Comparison of ENCODE assay signal across 25 mouse cellular contexts in the genomic region with DNA sequence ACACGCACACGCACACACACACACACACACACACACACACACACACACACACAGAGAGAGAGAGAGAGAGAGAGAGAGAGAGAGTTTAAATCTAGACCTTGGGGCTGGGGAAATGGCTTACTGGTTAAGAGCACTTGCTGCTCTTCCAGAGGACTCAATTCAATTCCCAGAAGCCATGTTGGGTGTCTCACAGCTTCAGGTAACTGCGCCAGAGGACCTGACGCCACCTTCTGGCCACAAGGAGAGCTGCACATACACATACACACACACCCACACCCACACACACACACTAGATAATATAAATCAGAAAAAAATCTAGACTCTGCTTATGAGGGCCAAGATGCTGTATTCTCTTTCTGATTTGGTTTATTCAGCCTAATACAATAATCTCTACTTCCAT. TPM values are rescaled to one million over a fixed set of nuclear protein-coding genes. Genes with fewer than 3 reads are reported as not detected.
A peak's percentile ranks its signal among the peaks of the same experiment; 100 is the strongest.
DNase-seq lines count a peak whose midpoint lies in the region; ATAC-seq and TF ChIP-seq lines count a peak whose summit lies in the region.
"Had no signal": no experiment of that assay in that cellular context is flagged by ENCODE, and none has a peak within 500 bp of the region (broad histone marks: within the 10 kb centered on the region; RNA-seq: fewer than 3 reads in every experiment).

No protein-coding gene starts in this region.

- no peak overlapping the region for H3K4me2 ChIP-seq in liver, embryonic 14.5 days (ENCODE audit: low read depth)
- H3K4me2 ChIP-seq: embryonic facial prominence, embryonic 15.5 days; heart, embryonic 13.5 days; hindbrain, embryonic 12.5 days; intestine, embryonic 15.5 days had no signal

- no peak overlapping the region for H3K4me3 ChIP-seq in liver, embryonic 14.5 days (ENCODE audit: insufficient read depth in 1 of 2, low read depth in 2 of 2, low read length in 2 of 2)
- no peak overlapping the region for H3K4me3 ChIP-seq in E14TG2a.4 (replicated peaks; ENCODE audit: low read length)
- H3K4me3 ChIP-seq: embryonic facial prominence, embryonic 15.5 days; erythroblast, embryonic 14.5 days; forebrain, embryonic 10.5 days; gastrocnemius, adult 2 months; heart, embryonic 13.5 days; hindbrain, embryonic 12.5 days; intestine, embryonic 15.5 days had no signal

- no peak for DNase-seq in liver, embryonic 14.5 days (ENCODE audit: low read depth in 3 of 3, low spot score in 3 of 3)
- DNase-seq in liver (no peak), 416B (ENCODE audit: low read depth) (peak; percentile 5), ZHBTc4 (ENCODE audit: low read depth, low spot score) (peak; percentile 70)
- DNase-seq in left cerebral cortex, adult 11 months (ENCODE audit: low spot score), result no peak
- DNase-seq: adrenal gland, adult 2 months; adrenal gland, postnatal 25 days; cerebellum, adult 18-20 months; cerebellum, adult 9-11 months; gastrocnemius, adult 2 months; gastrocnemius, postnatal 25 days; heart, postnatal 4 days had no signal

- peak; percentile 27; the same call in 1 of the 2 replicates for TF ChIP-seq CTCF in liver, embryonic 14.5 days (IDR thresholded peaks at IDR 0.05; ENCODE audit: low read depth)
- TF ChIP-seq CTCF in E14TG2a.4 (conservative IDR thresholded peaks at IDR 0.05; ENCODE audit: low read length), result peak; percentile 39

- no peaks in the 10 kb centered on the region for H3K9me3 ChIP-seq in liver, embryonic 14.5 days (ENCODE audit: control insufficient read depth, low read length)
- no peaks in the 10 kb centered on the region for H3K9me3 ChIP-seq in E14TG2a.4 (ENCODE audit: low read length)
- H3K9me3 ChIP-seq: embryonic facial prominence, embryonic 15.5 days; forebrain, embryonic 10.5 days; heart, embryonic 13.5 days; hindbrain, embryonic 12.5 days; intestine, embryonic 15.5 days had no signal

- no peaks in the 10 kb centered on the region for H3K4me1 ChIP-seq in liver, embryonic 14.5 days (replicated peaks; ENCODE audit: control insufficient read depth in 2 of 2, insufficient read depth in 2 of 2, low read length in 1 of 2)
- no peaks in the 10 kb centered on the region for H3K4me1 ChIP-seq in E14TG2a.4 (replicated peaks; ENCODE audit: low read depth, low read length)
- H3K4me1 ChIP-seq: embryonic facial prominence, embryonic 15.5 days; forebrain, embryonic 10.5 days; heart, embryonic 13.5 days; hindbrain, embryonic 12.5 days; intestine, embryonic 15.5 days had no signal

- no peaks in the 10 kb centered on the region for H3K27me3 ChIP-seq in liver, embryonic 14.5 days (ENCODE audit: control insufficient read depth, insufficient read depth, low read length)
- peaks cover 11% of the 10 kb centered on the region; the same call in 1 of the 2 replicates for H3K27me3 ChIP-seq in E14TG2a.4 (ENCODE audit: insufficient read depth, low read length)
- H3K27me3 ChIP-seq: embryonic facial prominence, embryonic 15.5 days; heart, embryonic 13.5 days; hindbrain, embryonic 12.5 days; intestine, embryonic 15.5 days had no signal

- H3K9ac ChIP-seq in liver, embryonic 14.5 days (replicated peaks), result no peak overlapping the region
- H3K9ac ChIP-seq: embryonic facial prominence, embryonic 15.5 days; heart, embryonic 13.5 days; hindbrain, embryonic 12.5 days; intestine, embryonic 15.5 days had no signal

- H3K27ac ChIP-seq in liver, embryonic 14.5 days, result no peak overlapping the region
- H3K27ac ChIP-seq: embryonic facial prominence, embryonic 15.5 days; forebrain, embryonic 10.5 days; gastrocnemius, adult 2 months; heart, embryonic 13.5 days; hindbrain, embryonic 12.5 days; intestine, embryonic 15.5 days had no signal

- TF ChIP-seq EP300 in liver, embryonic 14.5 days (IDR thresholded peaks at IDR 0.05; ENCODE audit: low read depth), result no peak

- H3K36me3 ChIP-seq in liver, embryonic 14.5 days (replicated peaks; ENCODE audit: control insufficient read depth, insufficient read depth, low read depth), result no peaks in the 10 kb centered on the region
- no peaks in the 10 kb centered on the region for H3K36me3 ChIP-seq in E14TG2a.4 (ENCODE audit: insufficient read depth, low read length)
- H3K36me3 ChIP-seq: embryonic facial prominence, embryonic 15.5 days; forebrain, embryonic 10.5 days; heart, embryonic 13.5 days; hindbrain, embryonic 12.5 days; intestine, embryonic 15.5 days had no signal

- WGBS in liver, embryonic 14.5 days (ENCODE audit: insufficient replicate concordance), result 66% methylated on average over 4 of the region's 4 CpGs

- no peak for ATAC-seq in liver, embryonic 14.5 days (ENCODE audit: insufficient read depth)
- no peak for ATAC-seq in monocyte, adult 5-6 weeks (replicated peaks; ENCODE audit: insufficient number of reproducible peaks, low FRiP score, low TSS enrichment, poor library complexity, severe bottlenecking)
- ATAC-seq: activated CD4-positive, CD25-positive, alpha-beta regulatory T cell, adult 4 months; forebrain, embryonic 14.5 days; intestine, embryonic 15.5 days had no signal

RNA-seq across cellular contexts. Expression of a gene that starts 4.4 kb away (rescaled TPM):
- not detected in 2 replicates for polyA plus RNA-seq in liver, embryonic 14.5 days (2012; rRNA removed)
- polyA plus RNA-seq in liver, embryonic 14.5 days (2014; fragmentation: Nextera tagmentation; extraction: Ambion mirVana), result not detected in 2 replicates
- not detected in 3 replicates for total RNA-seq in monocyte, adult 5-6 weeks (2017)
- total RNA-seq: adrenal gland, adult 2 months; adrenal gland, postnatal 25 days; gastrocnemius, adult 2 months; gastrocnemius, postnatal 25 days; granulocyte monocyte progenitor cell, adult 5-6 weeks; heart, postnatal 4 days had no signal
- polyA plus RNA-seq: activated CD4-positive, CD25-positive, alpha-beta regulatory T cell, adult 4 months; adrenal gland, adult 2 months; embryonic facial prominence, embryonic 11.5 days; embryonic facial prominence, embryonic 15.5 days; erythroblast, embryonic 14.5 days; forebrain, embryonic 10.5 days; forebrain, embryonic 14.5 days; heart, embryonic 13.5 days; heart, postnatal 0 days; hindbrain, embryonic 12.5 days; intestine, embryonic 15.5 days had no signal

RNA-seq across cellular contexts. Expression of a gene that starts 10.4 kb away (rescaled TPM):
- polyA plus RNA-seq in liver, embryonic 14.5 days (2012; rRNA removed), result not detected in 2 replicates
- not detected in 2 replicates for polyA plus RNA-seq in liver, embryonic 14.5 days (2014; fragmentation: Nextera tagmentation; extraction: Ambion mirVana)
- not detected in 3 replicates for total RNA-seq in monocyte, adult 5-6 weeks (2017)
- total RNA-seq: adrenal gland, adult 2 months; adrenal gland, postnatal 25 days; gastrocnemius, adult 2 months; gastrocnemius, postnatal 25 days; granulocyte monocyte progenitor cell, adult 5-6 weeks; heart, postnatal 4 days had no signal
- polyA plus RNA-seq: activated CD4-positive, CD25-positive, alpha-beta regulatory T cell, adult 4 months; adrenal gland, adult 2 months; embryonic facial prominence, embryonic 11.5 days; embryonic facial prominence, embryonic 15.5 days; erythroblast, embryonic 14.5 days; forebrain, embryonic 10.5 days; forebrain, embryonic 14.5 days; heart, embryonic 13.5 days; heart, postnatal 0 days; hindbrain, embryonic 12.5 days; intestine, embryonic 15.5 days had no signal

RNA-seq across cellular contexts. Expression of a gene that starts 12.9 kb away (rescaled TPM):
- not detected in 2 replicates for polyA plus RNA-seq in liver, embryonic 14.5 days (2012; rRNA removed)
- polyA plus RNA-seq in liver, embryonic 14.5 days (2014; fragmentation: Nextera tagmentation; extraction: Ambion mirVana), result not detected in 2 replicates
- total RNA-seq in monocyte, adult 5-6 weeks (2017), result not detected in 3 replicates
- total RNA-seq: gastrocnemius, adult 2 months; gastrocnemius, postnatal 25 days; granulocyte monocyte progenitor cell, adult 5-6 weeks; heart, postnatal 4 days had no signal
- polyA plus RNA-seq: activated CD4-positive, CD25-positive, alpha-beta regulatory T cell, adult 4 months; embryonic facial prominence, embryonic 11.5 days; embryonic facial prominence, embryonic 15.5 days; erythroblast, embryonic 14.5 days; forebrain, embryonic 10.5 days; forebrain, embryonic 14.5 days; heart, embryonic 13.5 days; heart, postnatal 0 days; hindbrain, embryonic 12.5 days; intestine, embryonic 15.5 days had no signal

RNA-seq across cellular contexts. Expression of a gene that starts 19.6 kb away (rescaled TPM):
- polyA plus RNA-seq in liver, embryonic 14.5 days (2012; rRNA removed), result 3.9 and 5.9 TPM in 2 replicates
- polyA plus RNA-seq in liver, embryonic 14.5 days (2014; fragmentation: Nextera tagmentation; extraction: Ambion mirVana), result 7.3 and 7.4 TPM in 2 replicates
- 1.5 to 4.4 TPM (median 3.9 TPM) in 3 replicates for total RNA-seq in monocyte, adult 5-6 weeks (2017)

RNA-seq across cellular contexts. Expression of a gene that starts 29.2 kb away (rescaled TPM):
- not detected in 2 replicates for polyA plus RNA-seq in liver, embryonic 14.5 days (2012; rRNA removed)
- not detected in 2 replicates for polyA plus RNA-seq in liver, embryonic 14.5 days (2014; fragmentation: Nextera tagmentation; extraction: Ambion mirVana)
- total RNA-seq in monocyte, adult 5-6 weeks (2017), result not detected in 3 replicates
- total RNA-seq: adrenal gland, adult 2 months; adrenal gland, postnatal 25 days; gastrocnemius, adult 2 months; gastrocnemius, postnatal 25 days; granulocyte monocyte progenitor cell, adult 5-6 weeks; heart, postnatal 4 days had no signal
- polyA plus RNA-seq: activated CD4-positive, CD25-positive, alpha-beta regulatory T cell, adult 4 months; adrenal gland, adult 2 months; embryonic facial prominence, embryonic 11.5 days; embryonic facial prominence, embryonic 15.5 days; erythroblast, embryonic 14.5 days; forebrain, embryonic 10.5 days; forebrain, embryonic 14.5 days; heart, embryonic 13.5 days; heart, postnatal 0 days; hindbrain, embryonic 12.5 days; intestine, embryonic 15.5 days had no signal

Comparison
In these comparisons a context has a peak if more than half of its experiments do, and no peak if none do; other contexts are left out.
1. DNase-seq: peak in 416B (single experiment) and ZHBTc4 (single experiment); none in liver, embryonic 14.5 days (0 of 3), liver (single experiment) and left cerebral cortex, adult 11 months (single experiment).